Comparison of ENCODE assay signal across 8 mouse cellular contexts in the genomic region with DNA sequence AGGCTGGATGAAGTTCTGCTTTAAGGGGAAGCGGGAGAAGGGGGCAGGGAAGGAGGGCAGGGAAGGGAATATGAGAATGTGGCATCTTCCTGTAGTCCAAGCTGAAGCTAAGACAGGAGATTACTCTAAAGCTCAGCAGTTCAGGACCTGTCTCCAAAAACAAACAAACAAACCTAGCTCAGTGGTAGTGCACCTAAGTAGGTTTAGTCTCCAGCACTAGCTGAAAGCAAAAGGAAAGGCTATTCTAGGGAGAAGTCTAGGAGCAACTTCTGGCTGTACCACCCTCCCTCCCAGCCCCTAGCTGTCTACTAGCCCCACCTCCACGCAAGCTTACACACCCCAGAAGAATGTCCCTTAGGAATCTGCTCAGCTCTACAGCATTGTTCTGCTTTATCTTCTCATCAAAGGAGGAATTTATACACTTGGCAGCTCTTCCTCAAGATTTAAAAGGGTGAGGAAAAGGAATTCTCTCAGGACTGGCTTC. TPM values are rescaled to one million over a fixed set of nuclear protein-coding genes. Genes with fewer than 3 reads are reported as not detected.
DNase-seq lines count a peak whose midpoint lies in the region; ATAC-seq and TF ChIP-seq lines count a peak whose summit lies in the region.

No protein-coding gene starts in this region.

- peaks cover 3% of the 10 kb centered on the region for H3K4me1 ChIP-seq in cortical plate, adult 2 months (ENCODE audit: control insufficient read depth, insufficient read depth, low read length)
- H3K4me1 ChIP-seq in heart, embryonic 12.5 days (replicated peaks), result peaks cover 22% of the 10 kb centered on the region
- peaks cover 10% of the 10 kb centered on the region; the same call in 1 of the 2 replicates for H3K4me1 ChIP-seq in kidney, postnatal 0 days (replicated peaks; ENCODE audit: insufficient read depth, low read length)

- peak overlapping the region; percentile 68 for H3K27ac ChIP-seq in cortical plate, adult 2 months (ENCODE audit: insufficient read depth, low read length)
- H3K27ac ChIP-seq in heart, embryonic 12.5 days (ENCODE audit: poor library complexity, severe bottlenecking), result peak overlapping the region; percentile 81
- H3K27ac ChIP-seq in kidney, postnatal 0 days, result peak overlapping the region; percentile 94

- 0% methylated on average over 2 of the region's 2 CpGs for WGBS in heart, embryonic 12.5 days
- 0% methylated on average over 2 of the region's 2 CpGs for WGBS in kidney, postnatal 0 days

- no peak for TF ChIP-seq POLR2A in cortical plate, adult 2 months (IDR thresholded peaks at IDR 0.05; ENCODE audit: extremely low read depth, insufficient read depth, low read length)

- no peaks in the 10 kb centered on the region for H3K27me3 ChIP-seq in heart, embryonic 12.5 days (replicated peaks)
- H3K27me3 ChIP-seq in kidney, postnatal 0 days (ENCODE audit: insufficient read depth, low read length), result no peaks in the 10 kb centered on the region

- peak overlapping the region; percentile 82 for H3K9ac ChIP-seq in heart, embryonic 12.5 days
- no peak overlapping the region for H3K9ac ChIP-seq in kidney, postnatal 0 days (ENCODE audit: low read depth, low read length)

- TF ChIP-seq CTCF in cortical plate, adult 2 months (IDR thresholded peaks at IDR 0.05; ENCODE audit: extremely low read depth, insufficient read depth, low read length), result no peak
- TF ChIP-seq CTCF in kidney, postnatal 0 days (IDR thresholded peaks at IDR 0.05; ENCODE audit: low read depth), result no peak

- no peaks in the 10 kb centered on the region for H3K9me3 ChIP-seq in heart, embryonic 12.5 days (replicated peaks)
- no peaks in the 10 kb centered on the region for H3K9me3 ChIP-seq in kidney, postnatal 0 days (replicated peaks; ENCODE audit: low read length)

- DNase-seq in frontal cortex, postnatal 36 days (ENCODE audit: low spot score in 2 of 2), result no peak
- peak; percentile 93 for DNase-seq in kidney, postnatal 0 days (ENCODE audit: low spot score)
- DNase-seq in lung, postnatal 4 days, result peak; percentile 52 to 57
- no peak for DNase-seq in thymus, postnatal 36 days
- DNase-seq in spleen, postnatal 10 days (ENCODE audit: low spot score in 2 of 2), result no peak

- H3K4me3 ChIP-seq in cortical plate, adult 2 months (ENCODE audit: insufficient read depth, low read length), result peak overlapping the region; percentile 76
- peak overlapping the region; percentile 89 for H3K4me3 ChIP-seq in heart, embryonic 12.5 days
- peak overlapping the region; percentile 91 for H3K4me3 ChIP-seq in kidney, postnatal 0 days (replicated peaks; ENCODE audit: low read depth, low read length)

- ATAC-seq in frontal cortex, adult (ENCODE audit: low TSS enrichment), result 0 out of 2 replicates have a peak, but pooled peaks have one; percentile 4
- peak; percentile 39 for ATAC-seq in heart, embryonic 12.5 days (ENCODE audit: insufficient number of reproducible peaks, low FRiP score)
- 0 out of 2 replicates have a peak, but pooled peaks have one; percentile 19 for ATAC-seq in kidney, postnatal 0 days (replicated peaks; ENCODE audit: low FRiP score, low read depth)

- no peaks in the 10 kb centered on the region for H3K36me3 ChIP-seq in heart, embryonic 12.5 days
- no peaks in the 10 kb centered on the region for H3K36me3 ChIP-seq in kidney, postnatal 0 days (ENCODE audit: insufficient read depth, low read length)

- peak overlapping the region; percentile 90 for H3K4me2 ChIP-seq in heart, embryonic 12.5 days
- peak overlapping the region; percentile 84 for H3K4me2 ChIP-seq in kidney, postnatal 0 days (ENCODE audit: low read length)

RNA-seq across cellular contexts. Expression of a gene that starts 1.1 kb away (rescaled TPM):
- 14.0 and 16.5 TPM in 2 replicates for polyA plus RNA-seq in cortical plate, adult 2 months (2012; rRNA removed)
- 20.5 and 26.3 TPM in 2 replicates for polyA plus RNA-seq in heart, embryonic 12.5 days (2016; fragmentation: Nextera tagmentation; extraction: Ambion mirVana)
- 13.8 and 16.1 TPM in 2 replicates for polyA plus RNA-seq in kidney, postnatal 0 days (2015; fragmentation: Nextera tagmentation; extraction: Ambion mirVana)

RNA-seq across cellular contexts. Expression of a gene that starts 59.8 kb away (rescaled TPM):
- 14.4 and 14.7 TPM in 2 replicates for polyA plus RNA-seq in cortical plate, adult 2 months (2012; rRNA removed)
- polyA plus RNA-seq in heart, embryonic 12.5 days (2016; fragmentation: Nextera tagmentation; extraction: Ambion mirVana), result 5.7 and 7.4 TPM in 2 replicates
- 23.1 and 23.3 TPM in 2 replicates for polyA plus RNA-seq in kidney, postnatal 0 days (2015; fragmentation: Nextera tagmentation; extraction: Ambion mirVana)

Comparison
In these comparisons a context has a peak if more than half of its experiments do, and no peak if none do; other contexts are left out.
1. DNase-seq: peak in kidney, postnatal 0 days (single experiment) and lung, postnatal 4 days (2 of 2); none in frontal cortex, postnatal 36 days (0 of 2), thymus, postnatal 36 days (0 of 2) and spleen, postnatal 10 days (0 of 2).
2. Peak in every context shown above with its lines, with median percentiles within 50 percentile points of each other: ATAC-seq, H3K27ac ChIP-seq and H3K4me3 ChIP-seq.